Mouse (Mus musculus) retina, postnatal 7 days (tissue): ENCODE measurements at regions not wholly inside any gene's neighbourhood (a gene's known extent, or its start where the extent isn't known, plus 50 kb on each side); places are given as distances from the start of the nearest gene placed in this dataset.

Experiments
- DNase-seq: peaks from one replicate; pipeline ENCODE4 v3.0.0-alpha.2; 2012; ENCODE audit warnings: low read depth, low spot score

GRCm38 (mm10) chr9:63087195-63087594 lies 61.6 kb downstream of the Skor1 start:
- DNase-seq = no peak

GRCm38 (mm10) chr9:63086671-63087070 lies 62.1 kb downstream of the Skor1 start:
- DNase-seq = no peak

DNA sequence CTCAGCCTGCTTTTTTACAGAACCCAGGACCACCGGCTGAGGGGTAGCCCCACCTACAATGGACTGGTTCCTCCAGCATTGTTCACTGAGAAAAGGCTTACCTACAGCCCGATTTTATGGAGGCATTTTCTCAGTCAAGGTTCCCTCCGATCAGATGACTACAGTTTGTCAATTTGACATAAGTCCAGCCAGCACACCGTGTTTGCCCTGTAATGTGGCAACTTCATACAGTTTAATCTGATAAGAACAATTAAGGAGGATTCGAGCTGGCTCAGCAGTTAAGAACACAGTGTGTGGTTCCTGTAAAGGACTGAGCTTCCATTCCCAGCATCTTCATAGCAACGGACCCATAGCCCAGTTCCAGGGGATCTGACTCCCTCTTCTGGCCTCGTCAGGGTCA lies 65.9 kb downstream of the Skor1 start:
- DNase-seq = no peak

- no peak for DNase-seq
These were observed 66.5 kb downstream of the Skor1 start for GRCm38 (mm10) chr9:63082311-63082710.

DNA sequence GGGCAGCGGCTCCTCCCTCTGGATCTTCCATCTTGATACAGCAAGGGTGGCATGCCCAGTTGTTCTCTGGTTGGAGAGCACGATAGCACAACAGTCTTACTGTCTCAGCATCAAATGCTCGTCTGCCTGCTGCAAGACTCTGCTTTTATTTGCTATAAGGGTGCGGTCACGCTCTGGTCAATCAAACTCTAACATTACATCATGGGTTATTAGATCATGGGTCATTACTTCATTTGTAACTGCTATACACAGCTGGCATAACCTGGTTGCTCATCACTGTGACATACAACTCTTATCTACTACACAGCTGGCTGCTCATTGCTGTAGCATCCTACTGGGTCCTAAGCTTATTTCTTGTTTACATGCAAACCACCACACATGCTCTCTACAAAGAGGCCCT lies 68.4 kb downstream of the Skor1 start:
- no peak for DNase-seq

- peak; percentile 42 for DNase-seq
These were observed 73.5 kb downstream of the Skor1 start for GRCm38 (mm10) chr9:63075252-63075651.

- no peak for DNase-seq
These were observed 74.0 kb downstream of the Skor1 start for GRCm38 (mm10) chr9:63074803-63075202.

- no peak for DNase-seq
These were observed 74.6 kb downstream of the Skor1 start for GRCm38 (mm10) chr9:63074023-63074750.

- no peak for DNase-seq
These were observed 77.7 kb downstream of the Skor1 start for GRCm38 (mm10) chr9:63071032-63071431.

GRCm38 (mm10) chr9:63069919-63070318 lies 78.8 kb downstream of the Skor1 start:
- DNase-seq = no peak

DNA sequence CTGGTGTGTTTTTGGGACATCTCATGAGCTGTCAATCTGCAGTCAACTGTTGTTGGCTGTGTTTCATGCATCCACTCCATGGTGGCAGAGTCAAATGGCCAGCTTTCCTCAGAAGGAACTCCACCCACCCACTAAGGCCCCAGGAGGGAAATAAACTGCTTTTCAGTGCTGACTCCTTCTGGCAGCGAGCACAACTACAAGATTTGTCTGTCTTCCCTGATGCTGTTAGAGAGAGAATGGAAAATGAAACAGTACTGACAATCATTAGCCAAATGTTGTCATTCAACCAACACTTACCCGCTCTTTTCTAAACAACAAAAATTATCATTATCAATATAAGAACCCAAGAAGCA lies 79.3 kb upstream of the Pias1 start:
- no peak for DNase-seq

- DNase-seq = no peak
These were observed 78.8 kb upstream of the Pias1 start for GRCm38 (mm10) chr9:63066384-63067053.

- no peak for DNase-seq
These were observed 75.8 kb upstream of the Pias1 start for GRCm38 (mm10) chr9:63063525-63063924.

DNA sequence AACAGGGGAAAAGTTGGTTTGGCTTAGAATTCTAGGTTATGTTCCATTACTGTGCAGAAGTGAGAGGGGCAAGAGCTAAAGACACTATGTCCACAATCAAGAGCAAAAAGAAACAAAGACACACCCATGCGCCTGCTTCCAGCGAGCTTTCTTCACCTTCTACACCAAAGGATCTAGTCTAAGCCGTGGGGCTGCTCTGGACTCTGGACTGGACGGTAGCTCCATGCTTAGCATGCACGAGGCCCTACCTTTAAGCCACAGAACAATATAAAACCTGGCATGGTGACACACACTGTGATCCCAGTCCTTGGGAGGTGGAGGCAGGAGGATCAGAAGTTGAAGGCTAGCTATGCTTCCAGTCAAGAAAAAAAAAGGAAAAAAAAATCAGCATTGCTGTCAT lies 73.0 kb upstream of the Pias1 start:
- no peak for DNase-seq

DNA sequence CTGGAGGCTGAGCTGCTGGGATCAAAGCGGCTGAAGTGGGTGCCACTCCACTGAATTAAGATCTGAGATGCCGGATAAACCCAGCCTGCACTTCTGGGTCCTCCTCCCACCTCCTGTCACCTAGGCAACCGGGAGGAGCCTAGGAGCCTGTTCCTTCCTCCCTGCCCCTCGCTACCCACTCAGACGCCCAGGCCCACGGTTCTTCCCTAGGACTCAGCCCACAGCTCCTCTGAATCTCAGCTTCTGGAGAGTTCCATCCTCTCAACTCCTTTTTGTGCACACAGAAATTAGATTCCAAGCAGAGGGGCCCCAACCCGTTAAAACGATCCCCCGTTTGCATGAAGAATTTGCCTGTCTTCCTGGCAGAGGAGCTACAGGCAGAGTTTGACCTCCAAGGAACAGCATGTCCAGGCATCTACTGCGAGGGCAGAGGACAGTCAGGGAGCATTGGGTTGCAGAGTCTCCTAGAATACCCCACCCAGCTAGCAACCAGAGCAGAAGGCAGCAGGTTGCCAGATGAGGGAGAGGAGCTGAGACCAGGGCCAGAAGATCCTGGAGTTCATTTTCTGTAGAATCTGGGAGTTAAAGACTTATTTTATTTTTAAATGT lies 71.6 kb upstream of the Pias1 start:
- peak; percentile 73 for DNase-seq

DNA sequence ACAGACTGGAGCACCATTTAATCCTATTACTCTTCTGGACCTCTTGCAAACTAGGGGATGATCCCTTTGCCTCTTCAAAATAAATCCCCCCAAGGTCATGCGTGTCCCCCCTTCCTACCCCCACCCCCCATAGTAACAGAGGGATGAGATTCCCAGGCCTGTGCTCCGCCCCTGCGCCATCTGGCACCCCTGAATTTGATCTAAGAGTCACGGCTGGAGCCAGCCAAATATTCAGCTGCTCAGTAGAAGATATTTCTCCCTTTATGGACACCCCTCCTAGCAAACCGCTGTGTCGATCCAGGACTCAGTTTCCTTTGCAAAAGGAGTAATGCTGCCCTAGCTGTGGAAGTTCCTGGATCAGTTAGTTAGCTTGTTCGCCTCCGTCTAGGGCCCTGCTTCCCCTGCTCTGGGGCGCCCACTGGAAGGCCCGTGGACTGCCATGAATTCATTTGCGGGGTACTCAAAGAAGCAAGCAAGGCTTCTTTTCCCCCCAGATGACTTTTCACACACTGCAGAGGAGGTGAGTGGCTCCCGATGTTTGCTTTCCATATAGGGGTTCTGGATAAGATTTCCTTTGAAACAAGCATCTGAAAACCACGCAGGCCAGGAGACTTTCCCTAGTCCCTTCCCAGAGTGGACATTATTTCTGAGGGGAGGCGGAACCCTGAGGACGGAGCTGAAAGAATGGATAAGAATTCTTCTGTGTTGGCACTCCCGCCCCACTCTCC lies 70.9 kb upstream of the Pias1 start:
- peak; percentile 68 for DNase-seq

GRCm38 (mm10) chr9:63056695-63057349 lies 69.1 kb upstream of the Pias1 start:
- no peak for DNase-seq

DNA sequence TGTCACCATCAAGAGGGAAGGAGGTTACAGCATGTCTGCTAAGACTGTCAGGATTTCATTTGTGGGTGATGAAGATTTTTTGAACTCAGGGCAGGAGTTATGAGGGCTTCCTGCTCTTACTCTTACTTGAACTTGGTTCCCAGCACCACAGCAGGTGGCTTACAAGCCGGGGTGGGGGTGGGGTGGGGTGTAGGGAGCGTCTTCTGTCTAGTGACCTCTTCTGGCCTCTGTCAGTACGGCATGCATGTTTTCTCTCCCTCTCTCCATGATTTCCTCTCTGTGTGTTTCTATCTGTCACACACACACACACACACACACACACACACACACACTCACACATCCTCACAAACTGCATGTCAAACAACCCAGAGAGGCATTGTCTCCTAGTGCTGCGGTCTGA lies 64.5 kb upstream of the Pias1 start:
- no peak for DNase-seq

DNA sequence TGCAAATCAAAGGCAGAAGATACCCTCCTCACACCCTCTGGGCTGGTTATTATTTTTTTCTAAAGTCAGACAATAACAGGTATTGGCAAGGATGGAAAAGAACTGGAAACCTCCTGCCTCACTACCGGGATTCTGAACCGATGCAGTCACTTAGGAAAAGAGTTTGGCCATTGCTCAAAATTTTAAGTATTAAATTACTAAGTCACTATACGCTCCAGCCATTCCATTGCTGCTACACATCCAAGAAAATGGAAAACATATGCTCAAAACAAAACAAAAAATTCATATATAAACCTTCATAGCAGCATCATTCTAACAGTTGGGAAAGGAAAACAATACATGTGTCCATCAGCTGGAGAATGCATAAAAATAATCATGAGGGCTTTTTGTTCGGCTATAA lies 63.9 kb upstream of the Pias1 start:
- DNase-seq = no peak

DNA sequence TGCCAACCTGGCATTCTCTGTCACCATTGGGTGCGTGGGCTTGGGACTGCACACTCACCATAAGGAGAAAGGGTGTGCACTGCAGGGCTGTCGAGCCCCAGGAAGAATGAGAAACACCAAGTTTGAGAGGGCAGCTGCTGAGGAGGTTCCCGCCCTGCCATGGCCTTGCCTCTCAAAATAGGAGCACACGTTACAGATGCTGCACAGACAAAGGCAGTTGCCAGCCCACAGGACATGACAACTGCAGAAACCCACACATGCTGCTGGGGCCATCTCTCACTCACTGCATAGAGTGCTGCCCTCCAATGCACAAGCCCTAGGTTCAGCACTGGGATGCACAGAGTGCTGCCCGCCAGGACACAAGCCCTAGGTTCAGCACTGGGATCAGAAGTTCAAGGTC lies 61.6 kb upstream of the Pias1 start:
- DNase-seq = no peak

DNA sequence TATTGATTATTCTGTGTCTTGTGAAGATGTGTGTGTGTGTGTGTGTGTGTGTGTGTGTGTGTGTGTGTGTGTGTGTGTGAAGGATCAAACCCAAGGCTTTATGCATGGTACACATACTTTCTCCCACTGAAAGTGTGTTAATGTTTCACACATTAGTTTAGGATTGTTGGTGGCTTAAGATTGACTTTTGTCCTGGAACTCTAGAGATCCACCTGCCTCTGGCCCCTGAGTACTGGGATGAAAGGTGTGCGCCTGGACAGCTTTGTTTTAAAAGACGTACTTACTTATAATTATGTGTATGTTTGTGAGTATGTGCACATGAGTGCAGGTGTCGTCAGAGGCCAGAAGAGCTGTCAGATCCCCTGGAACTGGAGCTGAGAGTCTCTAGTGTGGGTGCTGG lies 59.3 kb upstream of the Pias1 start:
- DNase-seq = no peak

DNA sequence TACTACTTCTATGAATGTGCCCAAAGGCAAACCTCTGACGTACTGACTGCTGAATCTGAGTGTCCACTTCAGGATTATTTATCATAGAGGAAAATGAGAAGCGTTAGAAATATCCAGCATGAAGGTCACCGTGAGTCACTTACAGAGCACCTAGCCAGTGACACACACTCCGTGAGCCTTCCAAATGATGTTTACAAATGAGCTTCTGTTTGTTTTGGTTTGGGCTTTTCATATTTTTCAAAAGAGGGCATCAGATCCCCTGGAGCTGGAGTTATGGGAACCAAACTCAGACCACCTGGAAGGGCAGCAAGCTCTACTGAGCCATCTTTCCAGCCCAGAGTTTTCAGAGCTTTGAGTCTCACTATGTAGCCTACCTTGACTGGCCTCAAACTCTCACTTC lies 57.8 kb upstream of the Pias1 start:
- no peak for DNase-seq
